Mouse (Mus musculus): ENCODE measurements at regions not wholly inside any gene's neighbourhood (a gene's known extent, or its start where the extent isn't known, plus 50 kb on each side); places are given as distances from the start of the nearest gene placed in this dataset.
A peak's percentile ranks its signal among the peaks of the same experiment; 100 is the strongest.

DNA sequence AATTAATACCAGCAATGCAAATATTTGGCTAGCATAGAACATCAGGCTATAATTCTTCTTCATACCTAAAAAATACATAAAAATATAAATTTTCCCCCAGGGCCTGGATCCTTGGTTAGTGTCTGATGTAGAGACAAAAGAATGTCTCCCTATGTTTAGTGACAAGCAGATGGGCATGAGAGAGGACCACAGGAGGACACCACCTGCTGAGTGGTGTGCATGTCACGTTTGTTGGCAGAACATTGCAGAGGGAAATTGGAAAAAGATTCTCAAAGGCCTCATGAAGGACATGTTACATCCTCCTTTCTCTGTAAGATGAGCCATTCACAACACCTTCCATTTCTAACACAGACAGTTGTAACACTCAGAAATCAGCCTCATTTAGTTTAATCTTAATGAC lies 206.3 kb downstream of the Hhipl2 start:
- DNase-seq: no peak

- no peak for DNase-seq
Measured at GRCm38 (mm10) chr1:183633810-183634209, 215.8 kb downstream of the Hhipl2 start.

- no peak for DNase-seq
Measured at GRCm38 (mm10) chr1:183634836-183635235, 216.8 kb downstream of the Hhipl2 start.

DNA sequence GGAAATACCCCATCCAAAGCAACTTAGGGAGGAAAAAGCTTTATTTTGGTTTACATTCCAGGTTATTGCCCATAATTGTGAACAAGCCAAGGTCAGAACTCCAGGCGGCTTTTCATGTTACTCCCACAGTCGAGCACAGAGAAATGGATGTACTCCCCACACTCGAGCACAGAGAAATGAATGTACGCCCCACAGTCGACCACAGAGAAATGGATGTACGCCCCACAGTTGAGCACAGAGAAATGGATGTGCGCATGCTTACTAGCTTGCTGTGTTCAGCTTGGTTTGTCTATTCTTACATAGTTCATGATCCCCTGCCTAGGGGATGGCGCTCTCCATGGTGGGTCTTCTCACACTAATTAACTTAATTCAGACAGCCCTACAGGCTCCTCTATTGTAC lies 219.2 kb downstream of the Hhipl2 start:
- DNase-seq: no peak

DNA sequence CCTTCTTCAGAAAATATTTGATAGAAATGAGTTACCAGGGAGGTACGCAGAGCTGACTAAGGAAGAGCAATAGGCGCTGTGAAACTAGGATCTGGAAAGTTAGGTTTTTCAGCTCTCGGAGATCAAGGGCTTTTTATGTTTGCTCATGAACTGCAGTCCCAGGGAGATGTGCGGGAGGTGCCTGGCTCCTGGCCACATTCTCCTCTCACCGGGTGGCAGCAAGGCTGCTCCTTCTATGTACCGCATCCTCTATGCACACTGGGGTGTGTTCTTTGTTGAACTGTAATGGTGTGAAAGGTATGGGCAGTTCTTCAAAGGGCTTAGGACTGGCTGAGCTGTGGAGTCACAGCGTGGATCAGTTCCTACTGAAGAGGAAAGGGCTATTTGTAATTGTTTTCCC lies 221.3 kb downstream of the Hhipl2 start:
- no peak for DNase-seq

- no peak for DNase-seq
Measured at GRCm38 (mm10) chr1:183640568-183640967, 222.6 kb downstream of the Hhipl2 start.

DNA sequence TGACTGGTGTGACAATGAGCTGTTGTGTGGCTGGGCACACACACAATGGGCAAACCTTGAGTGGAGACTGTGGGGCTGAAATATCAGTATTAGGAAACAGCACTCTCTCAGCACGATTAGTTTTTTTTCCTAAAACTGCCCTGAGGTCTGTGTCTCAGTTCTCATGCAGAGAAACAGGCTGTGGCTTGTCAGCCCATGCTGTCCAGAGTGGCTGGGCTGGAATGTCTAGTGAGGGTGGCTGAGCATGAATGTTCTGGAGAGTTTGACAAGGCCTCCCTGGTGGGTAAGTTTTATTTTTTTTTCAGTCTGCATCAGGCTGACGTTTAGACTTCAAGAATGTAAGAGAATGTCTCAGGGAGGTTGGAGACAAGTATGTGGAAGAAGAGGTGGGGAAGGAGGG lies 226.0 kb downstream of the Hhipl2 start:
- DNase-seq: no peak

GRCm38 (mm10) chr1:183653878-183654277 lies 235.9 kb downstream of the Hhipl2 start:
- DNase-seq: no peak

- DNase-seq: peak; percentile 18 to 76
Measured at GRCm38 (mm10) chr1:183657043-183657442, 239.0 kb downstream of the Hhipl2 start.

GRCm38 (mm10) chr1:183660541-183660940 lies 242.5 kb downstream of the Hhipl2 start:
- no peak for DNase-seq

DNA sequence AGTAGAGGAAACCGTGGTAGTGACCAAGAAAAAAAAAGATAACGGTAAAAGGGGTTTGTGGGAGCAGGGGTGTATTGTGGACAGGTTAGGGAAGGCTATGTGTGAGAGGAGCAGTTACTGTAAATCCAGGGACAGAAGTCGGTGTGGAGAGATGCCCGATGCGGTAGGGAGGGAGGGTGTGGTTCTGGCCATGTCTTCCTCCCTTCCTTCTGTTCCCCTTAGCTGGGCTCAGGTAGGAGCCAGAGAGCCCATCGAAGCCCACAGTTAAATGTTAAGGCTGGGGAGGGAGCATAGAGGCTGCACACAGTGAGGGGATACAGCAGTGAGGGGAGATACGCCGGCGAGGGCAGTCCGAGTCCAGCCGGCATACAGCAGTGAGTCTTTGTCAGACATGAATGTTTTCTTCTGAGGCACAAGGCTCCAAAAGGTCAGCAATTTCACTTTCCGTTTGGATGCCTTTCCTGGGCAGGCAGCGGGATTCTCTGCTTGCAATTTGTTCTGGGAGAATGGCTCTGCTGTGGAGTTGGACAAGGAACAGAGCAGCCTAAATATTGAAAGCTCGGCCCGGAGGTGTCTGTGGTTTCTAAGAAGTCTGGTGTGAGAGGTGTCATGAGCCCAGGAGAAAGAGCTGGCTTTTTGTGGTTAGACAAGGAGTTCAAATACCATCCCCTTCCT lies 244.5 kb downstream of the Hhipl2 start:
- DNase-seq: peak; percentile 5 to 19

GRCm38 (mm10) chr1:183669271-183669670 lies 251.3 kb downstream of the Hhipl2 start:
- DNase-seq: no peak

DNA sequence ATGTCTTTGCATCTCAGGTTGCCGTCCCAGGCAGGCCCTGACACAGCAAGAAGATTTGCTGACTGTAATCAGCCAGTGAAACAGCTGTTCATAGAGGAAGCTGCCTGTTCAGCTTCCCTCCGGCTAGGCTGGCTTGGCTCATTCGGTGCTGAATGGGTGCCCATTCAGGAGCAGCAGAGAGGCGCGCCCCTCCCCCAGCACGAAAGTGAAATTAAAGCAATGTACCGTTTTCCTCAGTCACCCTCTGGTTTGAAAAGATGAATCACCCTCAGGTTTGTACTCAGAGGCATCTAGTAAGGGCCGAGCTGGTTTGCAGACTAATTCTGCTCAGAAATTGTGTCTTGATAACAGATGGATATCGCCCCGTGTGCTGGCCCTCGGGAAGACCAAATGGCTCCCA lies 251.7 kb downstream of the Hhipl2 start:
- DNase-seq: peak; percentile 5 to 30

DNA sequence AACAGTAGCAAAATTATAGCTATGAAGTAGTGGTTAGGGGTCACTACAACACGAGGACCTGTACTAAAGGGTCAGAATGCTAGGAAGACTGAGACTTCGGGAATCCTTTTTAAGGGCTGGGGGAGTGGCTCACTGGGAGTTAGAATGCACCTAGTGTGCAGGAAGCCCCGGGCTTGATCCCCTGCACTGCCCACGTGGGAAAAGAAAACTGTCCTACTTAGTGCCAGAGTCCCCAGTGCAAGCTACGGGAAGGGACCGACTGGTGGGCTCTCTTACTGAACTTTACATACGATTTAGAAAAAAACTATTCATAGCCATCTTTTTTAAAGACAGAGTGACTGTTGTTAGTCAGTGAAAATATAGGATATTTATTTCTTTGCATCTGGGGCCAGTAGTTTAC lies 252.5 kb downstream of the Hhipl2 start:
- no peak for DNase-seq

DNA sequence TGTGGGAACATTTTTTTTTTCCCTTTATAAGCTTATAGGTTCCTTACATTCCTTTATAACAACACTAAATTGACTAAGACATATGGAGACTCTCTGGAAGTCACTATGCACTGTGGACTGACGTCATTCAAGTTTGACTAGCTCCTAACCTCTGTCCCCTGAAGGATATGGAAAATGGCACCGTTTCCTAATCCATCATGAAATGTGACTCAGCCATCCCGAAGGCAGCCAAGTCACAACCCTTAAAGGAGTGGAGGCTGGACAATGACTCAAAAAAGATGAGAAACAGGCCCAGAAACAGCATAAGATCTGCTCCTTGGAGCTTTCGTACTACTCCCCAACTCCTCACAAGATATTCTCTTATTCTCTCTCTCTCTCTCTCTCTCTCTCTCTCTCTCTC lies 253.5 kb downstream of the Hhipl2 start:
- no peak for DNase-seq

GRCm38 (mm10) chr1:183672521-183672920 lies 254.5 kb downstream of the Hhipl2 start:
- DNase-seq: peak in 1 of 2 experiments; percentile 24

- no peak for DNase-seq
Measured at GRCm38 (mm10) chr1:183677585-183677984, 259.6 kb downstream of the Hhipl2 start.

GRCm38 (mm10) chr1:183679949-183680348 lies 261.9 kb downstream of the Hhipl2 start:
- DNase-seq: peak in 1 of 2 experiments; percentile 18

DNA sequence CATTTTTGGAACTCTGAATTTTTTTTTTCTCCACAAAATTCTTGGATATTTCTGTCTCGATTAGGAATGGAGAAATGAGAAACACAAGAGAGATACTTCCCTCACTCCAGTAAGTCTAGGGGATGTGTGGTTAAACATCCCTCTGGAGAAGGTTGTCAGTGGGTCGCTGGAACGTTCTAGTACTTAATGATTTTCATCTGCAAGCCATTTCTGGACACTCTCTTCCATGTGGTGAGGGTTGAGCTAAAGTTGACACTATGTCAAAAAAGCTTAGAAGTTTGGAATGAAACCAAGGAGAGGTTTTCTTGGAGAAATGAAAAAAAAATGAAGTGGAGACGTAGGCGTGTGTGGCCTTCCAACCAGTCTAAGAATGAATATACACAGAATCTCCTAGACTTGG lies 268.0 kb downstream of the Hhipl2 start:
- no peak for DNase-seq

GRCm38 (mm10) chr1:183692756-183693155 lies 274.7 kb downstream of the Hhipl2 start:
- no peak for DNase-seq

- peak; percentile 6 to 45 for DNase-seq
Measured at GRCm38 (mm10) chr1:183699284-183699683, 281.3 kb downstream of the Hhipl2 start.

- DNase-seq: no peak
Measured at GRCm38 (mm10) chr1:183702888-183703287, 284.9 kb downstream of the Hhipl2 start.

DNA sequence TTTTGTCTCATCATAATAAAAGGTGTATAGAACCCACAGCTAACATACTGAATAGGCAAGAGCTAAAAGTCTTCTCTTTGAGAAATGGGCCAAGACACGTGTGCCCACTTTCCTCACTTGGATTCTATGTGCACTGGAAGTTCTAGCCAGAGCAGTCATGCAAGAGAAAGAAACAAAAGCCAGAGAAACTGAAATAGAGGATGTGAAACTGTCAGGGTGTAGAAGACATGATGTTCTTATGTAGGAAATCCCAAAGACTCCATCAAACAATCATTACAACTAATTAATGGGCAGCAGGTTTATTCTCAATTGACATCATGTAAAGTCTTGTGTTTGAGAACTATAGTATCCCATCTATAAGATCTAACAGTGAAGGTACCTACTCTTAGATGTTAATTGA lies 294.9 kb downstream of the Hhipl2 start:
- no peak for DNase-seq

- no peak for DNase-seq
Measured at GRCm38 (mm10) chr1:183717060-183717459, 296.0 kb upstream of the Dusp10 start.

- DNase-seq: no peak
Measured at GRCm38 (mm10) chr1:183749126-183749525, 264.0 kb upstream of the Dusp10 start.
